Mouse (Mus musculus): ENCODE data around the gene Vipr1. TPM values are rescaled to one million over a fixed set of nuclear protein-coding genes. Genes with fewer than 3 reads are reported as not detected.

The Vipr1 gene
- polyA plus RNA-seq, 1 experiment = 2.2 TPM

DNA sequence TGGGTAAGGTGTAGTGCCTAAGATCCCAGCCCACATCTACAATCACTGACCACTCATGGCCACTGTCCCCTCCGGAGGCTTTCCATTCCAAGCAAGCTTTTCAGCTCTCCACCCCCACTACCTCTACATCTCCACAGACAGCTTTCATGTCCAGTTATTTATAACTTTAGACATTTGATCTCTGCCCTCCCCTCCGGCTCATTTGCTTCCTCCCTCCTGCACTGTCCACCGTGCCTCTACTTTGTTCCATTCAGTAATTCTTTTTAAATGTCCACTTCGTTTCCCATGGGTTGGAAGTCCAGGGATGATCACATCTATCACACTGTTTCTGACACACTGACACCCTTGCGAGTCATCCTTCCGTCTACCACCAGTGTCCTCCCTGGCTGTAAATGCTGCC lies 65.3 kb downstream of the Vipr1 start:
- WGBS = 50% methylated on average over 6 of the region's 6 CpGs

DNA sequence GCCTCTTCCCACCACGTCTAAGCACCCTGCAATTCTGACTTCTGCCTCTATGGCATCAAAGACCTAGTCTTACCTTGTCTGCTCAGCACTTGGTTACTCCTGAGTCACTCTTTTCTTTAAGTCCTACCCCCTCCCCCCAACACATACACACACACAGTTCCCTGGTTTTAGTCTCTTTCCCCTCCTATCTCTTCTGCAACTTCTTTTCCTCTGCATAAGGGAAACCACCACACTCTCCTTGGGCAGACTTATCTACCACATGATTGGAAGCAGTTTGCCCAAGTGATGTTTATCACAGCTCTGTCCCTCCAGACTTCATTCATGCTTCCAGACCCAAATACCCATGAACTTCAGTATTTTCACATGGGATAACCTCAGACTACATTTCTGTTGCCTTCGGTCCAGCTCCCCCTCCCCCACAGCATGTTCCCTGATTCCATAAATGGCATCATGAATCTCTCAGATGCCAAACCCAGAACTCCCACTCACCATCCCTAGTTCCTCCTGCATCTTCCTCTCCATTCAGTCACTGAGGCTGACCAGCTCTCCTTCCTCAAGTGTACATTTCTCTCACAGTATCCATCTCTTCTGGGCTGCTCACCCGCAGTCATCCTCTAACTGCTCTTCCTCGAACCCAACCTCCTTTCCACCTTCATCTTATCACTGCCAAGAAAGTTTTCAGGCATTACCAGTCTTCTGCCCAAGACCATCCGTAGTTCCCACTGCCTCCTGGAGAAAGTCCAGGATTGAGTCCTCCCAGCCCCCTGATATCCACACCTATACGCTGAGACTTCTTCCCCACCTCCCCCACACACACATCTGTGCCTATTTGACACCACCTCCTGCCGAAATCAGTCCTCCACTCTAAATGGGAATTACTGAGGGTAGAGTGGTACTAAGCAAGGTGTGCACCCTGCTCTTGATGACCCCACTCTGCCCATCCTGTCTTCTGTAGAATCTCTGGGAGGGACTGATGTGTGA lies 66.3 kb downstream of the Vipr1 start:
- WGBS = 64% methylated on average over 7 of the region's 7 CpGs
- no peak for DNase-seq
- TF ChIP-seq CTCF (IDR thresholded peaks at IDR 0.05; ENCODE audit: insufficient read depth, low read length) (no peak), POLR2A (IDR thresholded peaks at IDR 0.05; ENCODE audit: borderline replicate concordance, extremely low read depth, low read depth, low read length) (no peak)
- Histone ChIP-seq H3K4me1 (ENCODE audit: control insufficient read depth, insufficient read depth, low read length) (peaks cover 10% of the 10 kb centered on the region), H3K4me3 (replicated peaks; ENCODE audit: extremely low read depth, low read depth, low read length) (no peak overlapping the region)

More for the DNA sequence above, 65.3 kb downstream of the Vipr1 start:
- H3K4me3 ChIP-seq (replicated peaks; ENCODE audit: extremely low read depth, low read depth, low read length) = no peak overlapping the region
- peaks cover 10% of the 10 kb centered on the region for H3K4me1 ChIP-seq (ENCODE audit: control insufficient read depth, insufficient read depth, low read length)
- no peak for DNase-seq
- TF ChIP-seq CTCF (IDR thresholded peaks at IDR 0.05; ENCODE audit: insufficient read depth, low read length) (no peak), POLR2A (IDR thresholded peaks at IDR 0.05; ENCODE audit: borderline replicate concordance, extremely low read depth, low read depth, low read length) (no peak)

DNA sequence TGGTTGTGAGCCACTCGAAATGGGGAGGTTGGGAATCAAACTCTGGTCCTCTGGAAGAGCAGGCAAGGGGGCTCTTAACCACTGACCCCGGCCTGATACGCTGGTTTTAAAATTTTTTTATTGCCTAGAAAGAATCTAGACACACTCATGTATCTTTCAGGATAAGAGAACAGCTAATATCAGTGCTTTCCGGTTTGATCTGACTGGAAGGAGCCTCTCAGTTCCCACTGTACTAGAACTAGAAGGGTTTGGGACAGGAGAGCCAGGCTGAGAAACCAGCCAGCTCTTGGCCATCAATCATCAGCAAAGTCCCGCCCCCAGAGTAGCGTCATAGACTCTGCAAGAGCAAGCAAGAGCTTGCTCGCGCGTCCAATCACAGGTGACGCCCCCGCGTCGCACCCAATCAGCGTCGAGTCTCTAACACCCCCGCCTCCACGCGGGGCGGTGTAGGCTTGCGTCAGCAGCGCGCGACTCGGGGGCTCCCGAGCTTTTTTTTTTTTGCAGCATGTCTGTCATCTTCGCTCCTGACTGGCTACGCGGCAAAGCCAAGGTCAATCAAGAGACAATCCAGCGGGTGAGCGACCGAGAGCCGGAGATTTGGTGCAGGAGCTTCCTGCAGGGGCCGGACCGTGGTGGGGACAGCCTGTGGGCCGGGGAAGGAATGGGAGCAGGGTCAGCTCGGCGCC lies 67.5 kb downstream of the Vipr1 start, which contains the start of gene Ss18l2:
Ss18l2 (plus strand) TSS at position 432 of the 686 bp plus-strand sequence.
- H3K4me3 ChIP-seq (replicated peaks; ENCODE audit: extremely low read depth, low read depth, low read length) = peak within 1 kb of the TSS; percentile 75
- TF ChIP-seq CTCF (IDR thresholded peaks at IDR 0.05; ENCODE audit: insufficient read depth, low read length) = no peak
- TF ChIP-seq POLR2A (IDR thresholded peaks at IDR 0.05; ENCODE audit: borderline replicate concordance, extremely low read depth, low read depth, low read length) = peak; percentile 22; the same call in 1 of the 2 replicates
- H3K4me1 ChIP-seq (ENCODE audit: control insufficient read depth, insufficient read depth, low read length) = peaks cover 5% of the 10 kb centered on the region; the same call in 1 of the 2 replicates
- DNase-seq = peak; percentile 98
- 5% methylated on average over 37 of the region's 37 CpGs for whole genome bisulfite sequencing

DNA sequence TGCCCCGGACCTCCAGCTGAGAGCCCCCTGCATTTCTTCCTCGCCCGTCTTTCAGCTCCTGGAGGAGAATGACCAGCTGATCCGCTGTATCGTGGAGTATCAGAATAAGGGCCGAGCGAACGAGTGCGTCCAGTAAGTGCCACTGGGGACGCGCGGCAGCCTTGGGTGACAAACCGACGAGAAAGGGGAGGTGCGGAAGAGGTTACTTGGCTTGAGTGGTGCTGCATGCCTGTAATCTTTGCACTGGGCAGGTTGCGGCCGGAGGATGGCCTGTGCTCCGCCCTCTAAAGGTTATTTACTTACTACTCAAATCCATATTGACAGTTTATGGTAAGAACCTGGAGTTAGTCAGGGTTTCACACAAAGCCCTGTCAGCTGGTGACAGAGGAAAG lies 68.1 kb downstream of the Vipr1 start:
- Histone ChIP-seq H3K4me1 (ENCODE audit: control insufficient read depth, insufficient read depth, low read length) (peaks cover 2% of the 10 kb centered on the region; the same call in 1 of the 2 replicates), H3K4me3 (replicated peaks; ENCODE audit: extremely low read depth, low read depth, low read length) (peak overlapping the region; percentile 75)
- no peak for TF ChIP-seq CTCF (IDR thresholded peaks at IDR 0.05; ENCODE audit: insufficient read depth, low read length)
- no peak for TF ChIP-seq POLR2A (IDR thresholded peaks at IDR 0.05; ENCODE audit: borderline replicate concordance, extremely low read depth, low read depth, low read length)
- DNase-seq = no peak
- WGBS = under 1% methylated on average over 18 of the region's 18 CpGs

DNA sequence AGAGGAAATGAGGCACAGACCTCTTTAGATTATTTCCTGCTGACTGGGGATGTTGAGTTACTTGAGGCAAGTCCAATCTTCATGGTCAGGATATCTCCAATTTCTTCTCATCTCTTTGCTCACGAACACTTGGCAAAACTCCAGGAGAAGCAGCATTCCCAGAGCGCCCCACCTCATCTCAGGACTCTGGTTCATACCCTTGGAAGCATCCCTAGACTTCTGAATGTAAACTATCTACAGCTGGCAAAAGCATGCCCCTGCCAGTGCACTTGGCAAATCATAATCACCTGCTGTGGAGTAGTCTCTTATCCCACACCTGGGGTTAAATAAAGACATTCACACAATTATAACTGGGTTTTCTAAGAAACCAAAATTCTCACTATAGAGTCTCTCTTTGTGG lies 74.5 kb downstream of the Vipr1 start:
- WGBS = 68% methylated on average over 2 of the region's 2 CpGs
- Histone ChIP-seq H3K4me1 (ENCODE audit: control insufficient read depth, insufficient read depth, low read length) (peaks cover 9% of the 10 kb centered on the region), H3K4me3 (replicated peaks; ENCODE audit: extremely low read depth, low read depth, low read length) (no peak overlapping the region)
- DNase-seq = no peak
- no peak for TF ChIP-seq POLR2A (IDR thresholded peaks at IDR 0.05; ENCODE audit: borderline replicate concordance, extremely low read depth, low read depth, low read length)
- TF ChIP-seq CTCF (IDR thresholded peaks at IDR 0.05; ENCODE audit: insufficient read depth, low read length) = no peak

DNA sequence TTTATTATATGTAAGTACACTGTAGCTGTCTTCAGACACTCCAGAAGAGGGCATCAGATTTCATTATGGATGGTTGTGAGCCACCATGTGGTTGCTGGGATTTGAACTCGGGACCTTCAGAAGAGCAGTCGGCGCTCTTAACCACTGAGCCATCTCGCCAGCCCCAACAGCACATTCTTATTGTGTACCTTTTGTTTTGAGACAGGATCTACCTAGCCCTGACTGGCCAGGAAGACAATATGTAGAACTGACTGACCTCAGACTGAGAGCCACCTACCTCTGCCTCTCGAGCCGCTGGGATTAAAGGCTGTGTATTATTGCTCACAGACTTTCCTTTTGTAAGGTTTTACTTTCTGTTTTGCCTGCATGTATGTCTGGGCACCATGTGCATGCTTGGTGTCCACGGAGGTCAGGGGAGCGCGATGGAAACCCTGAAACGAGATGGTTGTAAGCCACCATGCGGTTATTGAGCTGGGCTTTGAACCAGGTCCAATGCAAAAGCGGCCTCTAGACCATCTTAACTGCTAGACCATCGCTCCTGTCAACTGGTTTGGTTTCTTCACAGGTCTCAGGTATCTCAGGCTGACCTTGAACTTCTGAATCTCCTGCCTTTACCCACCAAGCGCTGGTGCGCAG lies 75.7 kb downstream of the Vipr1 start:
- WGBS = 56% methylated on average over 15 of the region's 15 CpGs
- H3K4me1 ChIP-seq (ENCODE audit: control insufficient read depth, insufficient read depth, low read length) = peaks cover 9% of the 10 kb centered on the region
- peak; percentile 29 for DNase-seq
- TF ChIP-seq POLR2A (IDR thresholded peaks at IDR 0.05; ENCODE audit: borderline replicate concordance, extremely low read depth, low read depth, low read length) (no peak), CTCF (IDR thresholded peaks at IDR 0.05; ENCODE audit: insufficient read depth, low read length) (no peak)
- H3K4me3 ChIP-seq (replicated peaks; ENCODE audit: extremely low read depth, low read depth, low read length) = peak overlapping the region; percentile 82

DNA sequence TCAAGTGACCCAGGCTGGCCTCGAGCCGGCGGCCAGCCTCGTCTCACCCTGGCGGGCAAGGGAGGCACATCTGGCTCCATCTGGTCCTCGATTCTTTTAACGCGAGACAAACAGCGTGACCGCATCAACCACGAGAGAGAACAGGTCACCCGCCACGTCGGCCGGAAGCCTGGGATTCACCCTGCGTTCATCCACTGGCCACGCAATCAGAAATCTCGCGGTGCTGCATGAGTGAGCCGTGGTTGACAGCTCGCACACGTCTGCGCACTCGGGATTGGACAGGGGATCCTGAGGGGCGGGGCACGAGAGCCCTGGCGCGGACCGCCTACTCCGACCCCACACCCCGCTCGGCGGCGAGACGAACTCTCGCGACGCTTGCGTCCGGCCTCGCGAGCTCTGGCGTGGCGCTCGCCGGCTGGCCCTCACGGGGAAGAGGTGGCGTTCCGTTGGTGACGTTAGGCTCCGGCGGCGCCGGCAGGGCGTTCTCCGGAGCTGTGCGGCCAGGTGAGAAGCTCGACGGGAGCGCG lies 76.3 kb downstream of the Vipr1 start, which contains the start of gene Nktr:
Nktr (plus strand) TSS at position 378 of the 527 bp plus-strand sequence.
- under 1% methylated on average over 61 of the region's 61 CpGs for whole genome bisulfite sequencing
- Histone ChIP-seq H3K4me3 (replicated peaks; ENCODE audit: extremely low read depth, low read depth, low read length) (peak within 1 kb of the TSS; percentile 82), H3K4me1 (ENCODE audit: control insufficient read depth, insufficient read depth, low read length) (peaks cover 9% of the 10 kb centered on the region)
- no peak for TF ChIP-seq CTCF (IDR thresholded peaks at IDR 0.05; ENCODE audit: insufficient read depth, low read length)
- TF ChIP-seq POLR2A (IDR thresholded peaks at IDR 0.05; ENCODE audit: borderline replicate concordance, extremely low read depth, low read depth, low read length) = peak; percentile 88
- DNase-seq = peak; percentile 97

DNA sequence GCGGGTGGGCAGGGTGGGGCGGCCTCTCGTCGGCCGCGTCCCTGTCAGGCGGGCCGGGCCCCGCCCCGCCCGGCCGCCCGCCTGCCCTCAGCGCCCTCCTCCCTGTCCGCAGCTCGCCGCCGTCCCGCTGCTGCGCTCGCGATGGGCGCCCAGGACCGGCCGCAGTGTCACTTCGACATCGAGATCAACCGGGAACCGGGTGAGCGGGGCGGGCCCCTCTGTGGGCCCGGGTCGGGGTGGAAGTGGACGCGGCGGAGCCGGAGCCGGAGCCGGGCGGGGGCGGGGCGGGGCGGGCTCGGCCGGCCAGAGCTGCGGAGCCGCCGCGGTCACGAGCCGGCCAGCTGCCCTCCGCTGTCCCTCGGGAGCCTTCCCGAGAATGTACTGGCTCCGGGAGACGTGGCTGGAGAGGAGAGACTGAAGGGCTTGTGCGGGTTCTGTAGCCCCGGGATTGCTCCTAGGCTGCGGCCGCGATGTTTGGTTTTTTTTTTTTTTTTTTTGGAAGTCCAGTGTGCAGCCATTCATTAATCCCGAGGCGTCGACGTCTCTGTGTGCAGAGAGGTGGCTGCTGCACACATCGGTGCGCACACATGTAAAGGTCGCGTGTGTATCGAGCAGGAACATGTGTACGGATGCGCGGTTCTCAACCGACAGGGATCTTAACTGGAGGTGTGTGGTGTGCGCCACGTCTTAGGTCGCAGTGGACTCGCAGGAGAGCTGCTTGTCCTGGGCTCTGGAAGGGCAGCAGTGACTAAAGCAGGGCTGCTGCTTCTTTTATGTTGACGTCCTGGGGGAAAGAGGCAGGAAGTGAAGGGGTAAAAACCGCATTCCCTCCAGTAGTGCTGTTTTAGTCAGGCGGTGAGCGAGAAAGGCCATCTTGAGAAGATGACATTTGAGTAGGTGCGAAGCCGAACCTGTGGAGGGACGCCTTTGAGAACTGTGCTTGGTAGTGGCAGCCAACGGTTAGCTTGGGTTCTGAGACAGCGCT lies 77.1 kb downstream of the Vipr1 start:
- TF ChIP-seq CTCF (IDR thresholded peaks at IDR 0.05; ENCODE audit: insufficient read depth, low read length) = no peak
- no peak; the same call in 1 of the 2 replicates for TF ChIP-seq POLR2A (IDR thresholded peaks at IDR 0.05; ENCODE audit: borderline replicate concordance, extremely low read depth, low read depth, low read length)
- H3K4me3 ChIP-seq (replicated peaks; ENCODE audit: extremely low read depth, low read depth, low read length) = peak overlapping the region; percentile 69
- DNase-seq = peak; percentile 37
- peaks cover 9% of the 10 kb centered on the region for H3K4me1 ChIP-seq (ENCODE audit: control insufficient read depth, insufficient read depth, low read length)
- WGBS = under 1% methylated on average over 86 of the region's 87 CpGs

Other genes starting within 250 kb of the Vipr1 start
- gene Cck, start 147.0 kb upstream of the Vipr1 start, polyA plus RNA-seq (2012; rRNA removed) = 0.37 TPM in 1 of 2 replicates, not detected in the other
- gene Lyzl4, start 620 bp upstream of the Vipr1 start, polyA plus RNA-seq (2012; rRNA removed) = 0.66 and 0.72 TPM in 2 replicates
- gene Sec22c, start 62.8 kb downstream of the Vipr1 start, polyA plus RNA-seq (2012; rRNA removed) = 8.9 and 9.9 TPM in 2 replicates
- 18.4 and 22.2 TPM in 2 replicates for gene Ss18l2, start 67.6 kb downstream of the Vipr1 start, polyA plus RNA-seq (2012; rRNA removed)
- 36.6 and 48.6 TPM in 2 replicates for gene Nktr, start 76.5 kb downstream of the Vipr1 start, polyA plus RNA-seq (2012; rRNA removed)
- gene Zfp651, start 116.6 kb downstream of the Vipr1 start, polyA plus RNA-seq (2012; rRNA removed) = 26.8 and 46.2 TPM in 2 replicates
- gene Klhl40, start 134.9 kb downstream of the Vipr1 start, polyA plus RNA-seq (2012; rRNA removed) = 0.49 and 4.4 TPM in 2 replicates
- 7.4 and 11.0 TPM in 2 replicates for gene Hhatl, start 149.8 kb downstream of the Vipr1 start, polyA plus RNA-seq (2012; rRNA removed)
- 4.2 and 5.1 TPM in 2 replicates for gene Ccdc13, start 196.7 kb downstream of the Vipr1 start, polyA plus RNA-seq (2012; rRNA removed)
- gene Higd1a, start 215.6 kb downstream of the Vipr1 start, polyA plus RNA-seq (2012; rRNA removed) = 11.6 and 24.4 TPM in 2 replicates